Mouse (Mus musculus) heart, postnatal 36 days (tissue): ENCODE measurements around the gene AI413582. TPM values are rescaled to one million over a fixed set of nuclear protein-coding genes. Genes with fewer than 3 reads are reported as not detected.
A peak's percentile ranks its signal among the peaks of the same experiment; 100 is the strongest.

ENCODE experiments used
- DNase-seq, 2 experiments: peaks; one replicate each; pipeline ENCODE4 v3.0.0; 2021 to 2022
- intact Hi-C: fragments of 180-260 bp; cut with DNase I; formaldehyde crosslinking; loops from one replicate; pipeline ENCODE4 v1.15.1; 2025
- total RNA-seq, 2 experiments: library from RNA; stranded (reverse); gene quantifications; 2 replicates each; pipeline ENCODE4 v1.2.3; 2021

The AI413582 gene
- total RNA-seq, 2 experiments from 2014 or later, result 7.4 to 10.4 TPM

GRCm38 (mm10) chr17:27580392-27581068, 15.0 kb upstream of the AI413582 start:
- intact Hi-C loops, result no loop called here
- DNase-seq, result no peak

GRCm38 (mm10) chr17:27579816-27580215, 14.3 kb upstream of the AI413582 start:
- intact Hi-C loops, result no loop called here
- DNase-seq, result no peak

GRCm38 (mm10) chr17:27578487-27578886, 12.9 kb upstream of the AI413582 start:
- no peak for DNase-seq
- intact Hi-C loops, result no loop called here

- intact Hi-C loops, result no loop called here
- DNase-seq, result no peak
Measured at GRCm38 (mm10) chr17:27577468-27577867, 11.9 kb upstream of the AI413582 start.

GRCm38 (mm10) chr17:27576056-27576455, 10.5 kb upstream of the AI413582 start:
- intact Hi-C loops, result no loop called here
- no peak for DNase-seq

- no peak for DNase-seq
- intact Hi-C loops, result loop anchor here (2.0 kb wide), 1 partner anchor 22 kb away; no protein-coding TSS in a partner anchor
Measured at GRCm38 (mm10) chr17:27575116-27575776, 9.7 kb upstream of the AI413582 start.

- DNase-seq, result peak; percentile 81 to 82
- intact Hi-C loops, result loop anchor here (2.0 kb wide), 1 partner anchor 22 kb away; no protein-coding TSS in a partner anchor
Measured at GRCm38 (mm10) chr17:27574470-27575115, 9.0 kb upstream of the AI413582 start.

GRCm38 (mm10) chr17:27573772-27574320, 8.3 kb upstream of the AI413582 start:
- no peak for DNase-seq

GRCm38 (mm10) chr17:27571315-27571714, 5.8 kb upstream of the AI413582 start:
- intact Hi-C loops, result no loop called here
- DNase-seq, result no peak

More at GRCm38 (mm10) chr17:27573772-27574320, 8.3 kb upstream of the AI413582 start:
- intact Hi-C loops, result loop anchor here (2.0 kb wide), 1 partner anchor 23 kb away; no protein-coding TSS in a partner anchor

GRCm38 (mm10) chr17:27568228-27568627, 2.7 kb upstream of the AI413582 start:
- intact Hi-C loops, result loop anchor here (10.0 kb wide), 1 partner anchor 197 kb away; no protein-coding TSS in a partner anchor
- DNase-seq, result no peak

- intact Hi-C loops, result loop anchor here (1.0 to 10.0 kb wide), 2 partner anchors 63 to 199 kb away; no protein-coding TSS in a partner anchor
- no peak for DNase-seq
Measured at GRCm38 (mm10) chr17:27565942-27566267, 349 bp upstream of the AI413582 start.

GRCm38 (mm10) chr17:27564391-27565162, 979 bp downstream of the AI413582 start:
- intact Hi-C loops, result loop anchor here (1.0 to 10.0 kb wide), 2 partner anchors 65 to 200 kb away; no protein-coding TSS in a partner anchor
- DNase-seq, result no peak

GRCm38 (mm10) chr17:27563771-27564244, 1.7 kb downstream of the AI413582 start:
- no peak for DNase-seq
- intact Hi-C loops, result loop anchor here (10.0 kb wide), 1 partner anchor 201 kb away; no protein-coding TSS in a partner anchor

- DNase-seq, result no peak
- intact Hi-C loops, result loop anchor here (10.0 kb wide), 1 partner anchor 203 kb away; no protein-coding TSS in a partner anchor
Measured at GRCm38 (mm10) chr17:27561809-27562526, 3.6 kb downstream of the AI413582 start.

- intact Hi-C loops, result loop anchor here (10.0 kb wide), 1 partner anchor 204 kb away; no protein-coding TSS in a partner anchor
- DNase-seq, result no peak
Measured at GRCm38 (mm10) chr17:27560926-27561480, 4.6 kb downstream of the AI413582 start.

- DNase-seq, result no peak
- intact Hi-C loops, result no loop called here
Measured at GRCm38 (mm10) chr17:27559596-27559995, 6.0 kb downstream of the AI413582 start.

GRCm38 (mm10) chr17:27558845-27559244, 6.7 kb downstream of the AI413582 start:
- DNase-seq, result no peak
- intact Hi-C loops, result no loop called here

- DNase-seq, result no peak
- intact Hi-C loops, result no loop called here
Measured at GRCm38 (mm10) chr17:27557927-27558661, 7.5 kb downstream of the AI413582 start.
